8 mouse cellular contexts compared by ENCODE assay signal in the genomic region with DNA sequence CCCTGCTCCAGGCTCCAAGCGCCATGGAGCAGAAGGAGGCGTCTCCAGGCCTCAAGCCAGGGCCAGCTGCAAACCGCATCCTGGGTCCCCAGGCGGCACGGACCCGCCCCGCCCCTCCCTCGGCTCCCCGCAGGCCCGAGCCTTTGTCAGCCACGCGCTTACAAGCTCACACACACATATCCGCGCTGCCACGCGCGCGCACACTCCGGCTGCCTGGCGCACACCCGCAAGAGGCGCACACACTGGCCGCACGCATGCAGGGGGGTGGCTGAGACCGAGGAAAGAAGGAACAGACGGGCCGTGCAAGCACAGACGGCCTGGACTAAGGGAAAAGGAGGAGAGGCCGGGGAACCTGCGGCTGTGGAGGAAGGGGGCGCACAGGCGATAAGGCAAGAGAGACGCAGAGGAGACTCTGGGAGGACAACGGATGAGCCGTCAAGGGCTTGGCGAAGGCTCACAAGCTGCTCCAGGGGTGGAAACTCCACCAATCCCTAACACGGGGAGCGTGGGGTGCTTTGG. TPM values are rescaled to one million over a fixed set of nuclear protein-coding genes. Genes with fewer than 3 reads are reported as not detected.
DNase-seq lines count a peak whose midpoint lies in the region; ATAC-seq and TF ChIP-seq lines count a peak whose summit lies in the region.

No protein-coding gene starts in this region.

- H3K27me3 ChIP-seq in kidney, embryonic 16.5 days (ENCODE audit: insufficient read depth, low read length) = peaks cover 22% of the 10 kb centered on the region
- H3K27me3 ChIP-seq in liver, adult 2 months (ENCODE audit: control insufficient read depth, insufficient read depth, low read length) = peaks cover 10% of the 10 kb centered on the region; the same call in 1 of the 2 replicates
- no peaks in the 10 kb centered on the region for H3K27me3 ChIP-seq in neural tube, embryonic 15.5 days (replicated peaks)

- peak overlapping the region; percentile 98 for H3K4me2 ChIP-seq in kidney, embryonic 16.5 days (replicated peaks; ENCODE audit: low read depth, low read length)
- peak overlapping the region; percentile 74 for H3K4me2 ChIP-seq in neural tube, embryonic 15.5 days

- H3K9ac ChIP-seq in kidney, embryonic 16.5 days (replicated peaks; ENCODE audit: low read length) = peak overlapping the region; percentile 68
- peak overlapping the region; percentile 79 for H3K9ac ChIP-seq in liver, adult 2 months (ENCODE audit: low read depth, low read length)
- H3K9ac ChIP-seq in neural tube, embryonic 15.5 days (replicated peaks) = peak overlapping the region; percentile 87

- no peak for TF ChIP-seq CTCF in brain, embryonic 14.5 days (IDR thresholded peaks at IDR 0.05; ENCODE audit: borderline replicate concordance, extremely low read depth, insufficient read depth, insufficient read length)
- TF ChIP-seq CTCF in liver, adult 2 months (IDR thresholded peaks at IDR 0.05; ENCODE audit: low read depth, low read length) = no peak

- peak overlapping the region; percentile 63 for H3K4me3 ChIP-seq in kidney, embryonic 16.5 days (ENCODE audit: low read length)
- H3K4me3 ChIP-seq in liver, adult 2 months (ENCODE audit: insufficient read depth, low read depth, low read length) = peak overlapping the region; percentile 68
- H3K4me3 ChIP-seq in neural tube, embryonic 15.5 days (replicated peaks) = peak overlapping the region; percentile 73

- peak; percentile 46 for TF ChIP-seq POLR2A in brain, embryonic 14.5 days (IDR thresholded peaks at IDR 0.05; ENCODE audit: borderline replicate concordance, extremely low read depth, insufficient read depth, insufficient read length, poor library complexity, severe bottlenecking)
- TF ChIP-seq POLR2A in liver, adult 2 months (IDR thresholded peaks at IDR 0.05; ENCODE audit: extremely low read depth, insufficient read depth, low read length) = no peak

- no peaks in the 10 kb centered on the region for H3K9me3 ChIP-seq in kidney, embryonic 16.5 days (ENCODE audit: low read length)
- H3K9me3 ChIP-seq in neural tube, embryonic 15.5 days (replicated peaks) = no peaks in the 10 kb centered on the region

- peak; percentile 29 for DNase-seq in gastrocnemius, postnatal 10 days
- DNase-seq in gastrocnemius, postnatal 25 days = no peak
- DNase-seq in brain, embryonic 14.5 days (ENCODE audit: low read depth) = peak; percentile 93
- no peak for DNase-seq in liver, adult 2 months (ENCODE audit: extremely low read depth, low read depth, low spot score)
- DNase-seq in urinary bladder, postnatal 10 days (ENCODE audit: low spot score) = no peak

- H3K79me2 ChIP-seq in liver, adult 2 months (ENCODE audit: control insufficient read depth, insufficient read depth, low read length) = no peaks in the 10 kb centered on the region

- H3K27ac ChIP-seq in kidney, embryonic 16.5 days (ENCODE audit: low read length) = no peak overlapping the region
- no peak overlapping the region for H3K27ac ChIP-seq in liver, adult 2 months (replicated peaks; ENCODE audit: insufficient read depth, low read depth, low read length)
- peak overlapping the region; percentile 91 for H3K27ac ChIP-seq in neural tube, embryonic 15.5 days (replicated peaks)

- peaks cover 23% of the 10 kb centered on the region for H3K4me1 ChIP-seq in kidney, embryonic 16.5 days (ENCODE audit: insufficient read depth, low read length)
- H3K4me1 ChIP-seq in liver, adult 2 months (ENCODE audit: control insufficient read depth, insufficient read depth, low read length) = peaks cover 7% of the 10 kb centered on the region
- peaks cover 54% of the 10 kb centered on the region for H3K4me1 ChIP-seq in neural tube, embryonic 15.5 days

- no peaks in the 10 kb centered on the region for H3K36me3 ChIP-seq in kidney, embryonic 16.5 days (ENCODE audit: insufficient read depth, low read length)
- no peaks in the 10 kb centered on the region for H3K36me3 ChIP-seq in liver, adult 2 months (ENCODE audit: control insufficient read depth, insufficient read depth, low read length)
- no peaks in the 10 kb centered on the region for H3K36me3 ChIP-seq in neural tube, embryonic 15.5 days

- peak; percentile 50 for ATAC-seq in frontal cortex, adult (ENCODE audit: low TSS enrichment)
- ATAC-seq in kidney, embryonic 16.5 days (ENCODE audit: low FRiP score, low TSS enrichment) = peak; percentile 37; the same call in 1 of the 2 replicates
- peak; percentile 84 for ATAC-seq in neural tube, embryonic 15.5 days (ENCODE audit: low FRiP score)

- WGBS in kidney, embryonic 16.5 days = under 1% methylated on average over 38 of the region's 38 CpGs
- 8% methylated on average over 38 of the region's 38 CpGs for WGBS in liver, adult 2 months
- 1% methylated on average over 38 of the region's 38 CpGs for WGBS in neural tube, embryonic 15.5 days

RNA-seq across cellular contexts. Expression of gene Spns2, which starts 0.9 kb away (rescaled TPM):
- total RNA-seq in gastrocnemius, postnatal 10 days (2021) = 10 to 100 TPM; 15.8 to 20.0 TPM
- 10 to 100 TPM; 12.4 to 16.9 TPM for total RNA-seq in gastrocnemius, postnatal 25 days (2021)
- polyA plus RNA-seq in brain, embryonic 14.5 days (2012; rRNA removed) = 46.0 and 49.0 TPM in 2 replicates
- polyA plus RNA-seq in kidney, embryonic 16.5 days (2015; fragmentation: Nextera tagmentation; extraction: Ambion mirVana) = 2.5 and 3.3 TPM in 2 replicates
- total RNA-seq in liver, adult 2 months (2014; rRNA removed) = 25.4 and 41.1 TPM in 2 replicates
- polyA plus RNA-seq in liver, adult 2 months (2012; rRNA removed) = 47.3 and 65.1 TPM in 2 replicates
- 9.4 and 12.6 TPM in 2 replicates for polyA plus RNA-seq in neural tube, embryonic 15.5 days (2015; fragmentation: Nextera tagmentation; extraction: Ambion mirVana)

RNA-seq across cellular contexts. Expression of gene Mybbp1a, which starts 47.7 kb away (rescaled TPM):
- 10 to 100 TPM; 74.5 to 75.9 TPM for total RNA-seq in gastrocnemius, postnatal 10 days (2021)
- total RNA-seq in gastrocnemius, postnatal 25 days (2021) = 10 to 100 TPM; 52.1 to 56.5 TPM
- polyA plus RNA-seq in brain, embryonic 14.5 days (2012; rRNA removed) = 67.9 and 74.7 TPM in 2 replicates
- 175 and 177 TPM in 2 replicates for polyA plus RNA-seq in kidney, embryonic 16.5 days (2015; fragmentation: Nextera tagmentation; extraction: Ambion mirVana)
- 13.7 and 18.8 TPM in 2 replicates for total RNA-seq in liver, adult 2 months (2014; rRNA removed)
- 14.8 and 21.6 TPM in 2 replicates for polyA plus RNA-seq in liver, adult 2 months (2012; rRNA removed)
- 63.1 and 82.7 TPM in 2 replicates for polyA plus RNA-seq in neural tube, embryonic 15.5 days (2015; fragmentation: Nextera tagmentation; extraction: Ambion mirVana)

RNA-seq across cellular contexts. Expression of gene Ggt6, which starts 53.5 kb away (rescaled TPM):
- total RNA-seq in gastrocnemius, postnatal 10 days (2021) = under 1 TPM in 1 of 2 experiments, not detected in 1; 0.28 TPM
- total RNA-seq in gastrocnemius, postnatal 25 days (2021) = under 1 TPM; 0.38 TPM
- 0.12 and 0.35 TPM in 2 replicates for polyA plus RNA-seq in brain, embryonic 14.5 days (2012; rRNA removed)
- polyA plus RNA-seq in kidney, embryonic 16.5 days (2015; fragmentation: Nextera tagmentation; extraction: Ambion mirVana) = 1.6 and 2.2 TPM in 2 replicates
- 13.6 and 16.2 TPM in 2 replicates for total RNA-seq in liver, adult 2 months (2014; rRNA removed)
- polyA plus RNA-seq in liver, adult 2 months (2012; rRNA removed) = 33.7 and 44.3 TPM in 2 replicates
- 1.2 TPM in 1 of 2 replicates, not detected in the other for polyA plus RNA-seq in neural tube, embryonic 15.5 days (2015; fragmentation: Nextera tagmentation; extraction: Ambion mirVana)

Comparison
In these comparisons a context has a peak if more than half of its experiments do, and no peak if none do; other contexts are left out.
1. DNase-seq: peak in gastrocnemius, postnatal 10 days (single experiment) and brain, embryonic 14.5 days (single experiment); none in gastrocnemius, postnatal 25 days (single experiment), liver, adult 2 months (single experiment) and urinary bladder, postnatal 10 days (single experiment).
2. RNA of gene Ggt6, which starts 53.5 kb away (polyA plus RNA-seq): 33.7 to 44.3 TPM in liver, adult 2 months; 1.6 to 2.2 TPM in kidney, embryonic 16.5 days, 0.12 to 0.35 TPM in brain, embryonic 14.5 days and 1.2 TPM in neural tube, embryonic 15.5 days; every median in the first group is over 10 times any median in the second.
3. Peak in every context shown above with its lines, with median percentiles within 50 percentile points of each other: ATAC-seq, H3K4me3 ChIP-seq and H3K9ac ChIP-seq.